Mouse (Mus musculus): Measurements from ENCODE around the gene Tmem185b. TPM values are rescaled to one million over a fixed set of nuclear protein-coding genes. Genes with fewer than 3 reads are reported as not detected.

Gene Tmem185b
- polyA plus RNA-seq, 1 experiment from 2014 or later: 13.5 TPM

DNA sequence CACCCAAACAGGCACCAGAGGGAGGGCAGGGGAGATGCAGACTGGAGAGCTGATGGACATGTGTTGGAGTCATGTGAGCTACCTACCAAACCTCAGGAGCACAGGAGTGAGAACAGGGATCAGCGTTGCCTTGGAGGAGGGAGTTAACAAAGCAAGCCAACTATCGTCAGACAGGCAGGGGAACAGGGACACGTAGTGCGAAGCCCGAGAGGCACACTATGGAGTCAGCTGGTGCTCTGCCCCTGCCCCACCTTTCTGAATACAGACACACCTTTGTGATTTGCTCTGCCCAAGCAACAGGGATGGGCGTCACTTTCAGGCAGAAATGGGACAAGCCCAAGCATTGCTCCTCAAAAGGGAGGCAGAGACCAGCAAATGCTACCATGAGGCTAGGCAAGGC lies 11.7 kb downstream of the Tmem185b start:
- 96% methylated on average over 6 of the region's 6 CpGs for WGBS (ENCODE audit: missing documents)
- no peaks in the 10 kb centered on the region for H3K79me2 ChIP-seq (ENCODE audit: inconsistent target)

DNA sequence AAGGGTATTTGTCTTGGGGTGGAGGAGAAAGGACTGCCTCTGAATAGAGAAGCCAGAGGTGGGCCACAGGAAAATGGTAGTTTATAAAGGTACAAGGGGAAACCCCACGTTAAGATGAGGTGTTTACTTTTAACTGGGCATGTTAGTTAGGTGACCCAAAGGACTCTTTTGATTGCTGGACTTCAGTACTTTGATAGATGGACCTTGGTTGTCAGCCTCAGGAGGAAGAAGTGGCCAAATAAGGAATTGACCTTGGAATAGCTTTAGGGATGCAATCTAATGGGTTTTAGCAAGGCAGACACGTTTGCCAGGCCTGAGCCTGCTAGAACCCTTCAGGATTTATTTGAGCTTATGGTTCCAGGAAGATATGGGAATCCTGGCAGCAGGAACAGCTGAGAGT lies 13.3 kb downstream of the Tmem185b start:
- Histone ChIP-seq H3K4me3 (ENCODE audit: inconsistent target) (no peak overlapping the region), H3K27ac (no peak overlapping the region), H3K79me2 (ENCODE audit: inconsistent target) (no peaks in the 10 kb centered on the region), H3K36me3 (ENCODE audit: inconsistent target) (no peaks in the 10 kb centered on the region)
- 83% methylated on average over 2 of the region's 2 CpGs for WGBS (ENCODE audit: missing documents)

More for the DNA sequence above, 11.7 kb downstream of the Tmem185b start:
- Histone ChIP-seq H3K4me3 (ENCODE audit: inconsistent target) (no peak overlapping the region), H3K36me3 (ENCODE audit: inconsistent target) (no peaks in the 10 kb centered on the region), H3K27ac (no peak overlapping the region)

DNA sequence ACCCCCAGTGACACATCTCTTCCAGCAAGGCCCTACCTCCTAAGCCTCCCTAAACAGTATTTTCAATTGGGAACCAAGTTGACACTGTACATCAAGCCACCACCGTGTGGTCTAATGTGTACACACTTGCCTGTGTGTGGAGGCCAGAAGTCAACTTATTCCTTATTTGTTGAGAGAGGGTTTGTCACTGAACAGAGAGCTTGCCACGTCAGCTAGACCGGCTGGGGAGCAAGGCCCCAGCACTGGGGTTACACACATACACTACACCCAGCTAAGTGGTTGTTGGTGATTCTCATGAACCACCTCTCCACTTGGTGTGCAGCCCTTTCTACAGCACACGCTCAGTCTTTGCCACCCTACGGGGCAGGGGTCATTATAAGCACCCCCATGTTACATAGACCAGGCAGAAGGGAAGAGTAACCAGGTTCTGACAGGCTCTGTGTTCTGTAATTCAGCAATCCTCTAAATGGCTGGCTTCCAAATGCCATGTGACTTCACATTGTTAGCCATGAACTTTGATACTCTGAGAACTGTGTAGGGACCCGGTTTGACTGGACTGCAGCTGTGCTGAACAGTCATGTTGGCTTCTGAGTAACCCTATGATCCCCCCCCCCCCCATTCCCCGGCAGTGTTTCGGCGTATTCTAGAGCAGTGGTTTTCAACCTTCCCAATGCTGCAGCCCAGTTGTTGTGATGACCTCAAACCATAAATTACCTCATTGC lies 15.0 kb downstream of the Tmem185b start:
- no peak overlapping the region for H3K27ac ChIP-seq
- 91% methylated on average over 9 of the region's 9 CpGs for WGBS (ENCODE audit: missing documents)
- H3K36me3 ChIP-seq (ENCODE audit: inconsistent target): no peaks in the 10 kb centered on the region

DNA sequence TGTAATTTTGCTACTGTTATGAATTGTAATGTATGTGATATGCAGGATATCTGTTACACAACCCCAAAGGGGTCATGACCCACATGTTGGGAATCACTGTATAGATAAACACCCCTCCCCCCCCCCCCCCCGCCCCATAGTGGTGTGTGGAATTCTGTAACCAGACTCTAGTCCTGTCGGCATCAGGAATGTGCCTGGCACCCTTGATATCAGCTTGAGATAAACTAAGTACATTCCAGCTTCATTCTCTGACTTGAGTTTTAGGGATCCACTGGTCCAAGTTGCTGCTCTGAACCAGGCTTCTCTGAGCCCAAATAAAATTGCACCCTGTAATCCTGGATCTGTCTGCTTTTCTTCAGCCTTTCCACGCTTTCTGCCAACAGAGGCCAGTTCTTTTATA lies 15.6 kb downstream of the Tmem185b start:
- no peak overlapping the region for H3K27ac ChIP-seq
- WGBS (ENCODE audit: missing documents): 94% methylated on average over 1 of the region's 3 CpGs
- no peaks in the 10 kb centered on the region for H3K79me2 ChIP-seq (ENCODE audit: inconsistent target)

More for the DNA sequence above, 15.0 kb downstream of the Tmem185b start:
- H3K79me2 ChIP-seq (ENCODE audit: inconsistent target): no peaks in the 10 kb centered on the region
- H3K4me3 ChIP-seq (ENCODE audit: inconsistent target): no peak overlapping the region

DNA sequence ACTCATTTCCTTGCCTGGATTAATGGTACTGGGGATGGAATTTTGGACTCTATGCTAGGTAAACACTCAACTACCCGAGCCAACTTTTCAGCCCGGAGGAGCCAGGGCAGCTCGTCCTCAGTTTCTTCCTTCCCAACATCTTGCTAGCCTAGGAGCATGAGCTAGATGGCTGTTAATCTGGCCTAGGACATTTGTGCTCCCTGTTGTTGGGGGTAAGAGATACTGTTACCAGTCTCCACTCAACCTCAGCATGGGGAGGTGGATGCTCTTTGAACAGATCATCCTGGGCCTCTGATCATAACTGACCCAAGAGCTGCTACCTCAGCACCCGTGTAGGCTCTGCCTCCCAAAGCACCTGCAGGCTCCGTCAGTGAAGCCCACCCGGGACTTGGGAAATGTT lies 17.4 kb downstream of the Tmem185b start:
- Histone ChIP-seq H3K36me3 (ENCODE audit: inconsistent target) (no peaks in the 10 kb centered on the region), H3K4me3 (ENCODE audit: inconsistent target) (no peak overlapping the region), H3K27ac (no peak overlapping the region), H3K79me2 (ENCODE audit: inconsistent target) (no peaks in the 10 kb centered on the region)
- 96% methylated on average over 6 of the region's 6 CpGs for WGBS (ENCODE audit: missing documents)

More for the DNA sequence above, 15.6 kb downstream of the Tmem185b start:
- Histone ChIP-seq H3K36me3 (ENCODE audit: inconsistent target) (no peaks in the 10 kb centered on the region), H3K4me3 (ENCODE audit: inconsistent target) (no peak overlapping the region)

DNA sequence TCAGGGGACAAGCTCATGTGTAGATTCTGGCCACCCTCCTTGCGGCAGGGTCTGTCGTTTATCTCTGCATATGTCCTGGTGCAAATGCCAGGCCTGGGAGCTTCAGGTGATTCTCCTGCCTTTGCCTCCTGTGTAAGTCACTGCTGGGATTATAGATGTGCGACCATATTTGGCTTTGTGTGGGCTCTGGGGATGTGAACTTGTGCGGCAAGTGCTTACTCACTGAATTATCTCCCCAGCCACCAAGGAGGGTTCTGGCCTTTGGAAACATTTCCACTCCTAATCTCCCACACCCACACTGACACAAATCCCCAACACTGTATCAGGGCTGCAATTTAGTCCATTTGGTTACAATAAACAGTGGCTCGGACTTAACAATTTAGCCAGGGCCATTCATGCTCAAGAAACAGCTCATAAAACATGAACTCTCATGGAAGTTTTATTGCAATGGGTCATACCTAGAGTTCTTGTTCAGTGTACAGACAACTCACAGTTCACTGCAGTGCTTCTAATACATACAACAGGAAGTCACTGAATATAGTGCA lies 18.7 kb downstream of the Tmem185b start:
- no peaks in the 10 kb centered on the region for H3K79me2 ChIP-seq (ENCODE audit: inconsistent target)
- no peaks in the 10 kb centered on the region for H3K36me3 ChIP-seq (ENCODE audit: inconsistent target)
- WGBS (ENCODE audit: missing documents): 93% methylated on average over 5 of the region's 5 CpGs
- H3K4me3 ChIP-seq (ENCODE audit: inconsistent target): no peak overlapping the region
- no peak overlapping the region for H3K27ac ChIP-seq

DNA sequence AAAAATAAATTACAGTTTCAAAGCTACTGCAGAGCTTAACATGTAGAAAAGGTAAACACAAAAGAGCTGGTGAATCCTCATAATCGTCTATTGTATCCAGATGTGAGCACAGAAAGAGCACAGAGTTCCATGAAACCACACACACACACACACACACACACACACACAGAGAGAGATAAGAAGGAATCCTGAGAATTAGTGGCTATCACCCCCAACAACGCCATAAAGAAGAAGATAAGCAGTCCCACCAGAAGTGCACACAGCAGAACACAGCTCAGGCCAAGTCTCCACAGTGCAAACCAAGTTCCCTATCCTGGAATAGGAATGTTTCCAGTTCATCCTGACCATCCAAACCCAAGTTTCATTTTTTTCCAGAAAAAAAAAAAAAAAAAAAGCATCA lies 19.2 kb downstream of the Tmem185b start:
- no peaks in the 10 kb centered on the region for H3K36me3 ChIP-seq (ENCODE audit: inconsistent target)
- whole genome bisulfite sequencing (ENCODE audit: missing documents): 97% methylated on average over 2 of the region's 2 CpGs
- H3K4me3 ChIP-seq (ENCODE audit: inconsistent target): no peak overlapping the region
- no peaks in the 10 kb centered on the region for H3K79me2 ChIP-seq (ENCODE audit: inconsistent target)
- H3K27ac ChIP-seq: no peak overlapping the region

DNA sequence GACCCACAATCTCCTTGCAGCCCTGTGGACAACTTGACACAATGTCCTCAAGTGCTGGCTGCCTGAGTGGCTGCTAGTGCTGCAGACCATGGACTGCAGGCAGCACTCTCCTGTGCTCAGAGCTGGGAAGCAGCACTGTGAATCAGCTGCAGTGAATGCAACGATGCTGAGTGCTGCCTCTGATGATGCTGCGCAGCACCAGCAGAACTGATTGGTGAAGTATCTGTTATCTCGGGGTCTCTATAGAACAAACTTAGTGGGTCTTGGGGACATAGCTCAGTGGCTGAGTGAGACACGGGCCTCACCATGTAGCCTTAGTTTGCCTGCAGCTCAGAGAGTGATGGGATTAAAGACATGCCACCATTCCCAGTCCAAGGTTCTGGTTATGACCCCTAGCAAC lies 19.7 kb downstream of the Tmem185b start:
- Histone ChIP-seq H3K36me3 (ENCODE audit: inconsistent target) (no peaks in the 10 kb centered on the region), H3K4me3 (ENCODE audit: inconsistent target) (no peak overlapping the region), H3K27ac (no peak overlapping the region), H3K79me2 (ENCODE audit: inconsistent target) (no peaks in the 10 kb centered on the region)
- WGBS (ENCODE audit: missing documents): 92% methylated on average over 4 of the region's 4 CpGs

DNA sequence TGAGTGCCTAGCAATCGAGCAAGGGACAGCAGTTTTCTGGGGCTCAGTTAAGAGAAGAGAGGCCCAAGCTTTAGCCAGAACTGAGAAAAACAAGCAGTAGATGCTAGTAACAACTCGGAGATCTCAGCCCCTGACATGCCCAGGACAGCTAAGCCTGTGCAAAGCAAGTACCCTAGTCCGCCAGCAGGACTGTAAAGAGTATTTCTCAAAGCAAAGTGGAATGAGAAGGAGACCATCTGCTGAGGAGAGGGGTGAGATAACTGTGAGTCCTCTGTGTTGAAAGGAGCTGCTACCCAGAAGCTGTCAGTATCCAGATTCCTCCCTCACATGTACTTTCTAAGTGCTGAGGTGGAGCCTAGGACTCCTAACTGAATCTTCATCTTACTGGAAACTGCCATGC lies 20.5 kb downstream of the Tmem185b start:
- no peak overlapping the region for H3K27ac ChIP-seq
- WGBS (ENCODE audit: missing documents): 88% methylated on average over 3 of the region's 3 CpGs
- no peaks in the 10 kb centered on the region for H3K79me2 ChIP-seq (ENCODE audit: inconsistent target)
- no peaks in the 10 kb centered on the region for H3K36me3 ChIP-seq (ENCODE audit: inconsistent target)
- no peak overlapping the region for H3K4me3 ChIP-seq (ENCODE audit: inconsistent target)

DNA sequence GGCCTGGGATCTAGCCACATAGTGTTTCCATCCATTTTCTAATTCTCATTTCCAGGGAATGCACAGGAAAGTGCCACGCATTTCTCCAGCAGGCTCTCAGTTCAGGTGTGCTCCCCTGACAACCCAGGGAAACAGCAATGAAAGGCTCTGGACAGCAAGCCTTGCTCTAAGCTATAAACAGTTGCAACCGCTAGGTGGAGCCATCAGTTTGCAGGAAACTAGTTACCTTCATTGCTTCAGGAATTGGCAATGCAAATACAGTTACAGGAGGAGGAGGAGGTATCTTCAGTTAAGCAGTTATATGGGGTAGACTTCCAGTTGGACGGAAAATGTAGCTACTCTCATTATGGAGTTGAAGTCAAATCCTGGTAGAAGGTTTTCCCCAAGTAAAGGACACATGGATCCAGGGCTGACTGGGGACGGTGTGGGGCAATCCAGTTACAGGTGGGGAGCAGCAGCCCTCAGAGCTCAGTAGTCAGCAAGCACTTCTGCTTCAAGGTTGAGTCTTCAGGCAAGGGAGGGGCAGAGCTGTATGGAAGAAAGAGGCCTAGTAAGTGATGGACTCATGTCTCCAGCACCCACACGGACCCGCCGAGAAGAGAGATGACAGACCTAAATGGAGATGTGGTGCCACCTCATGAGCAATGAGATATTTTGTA lies 22.8 kb downstream of the Tmem185b start:
- no peaks in the 10 kb centered on the region for H3K79me2 ChIP-seq (ENCODE audit: inconsistent target)
- H3K4me3 ChIP-seq (ENCODE audit: inconsistent target): no peak overlapping the region
- H3K27ac ChIP-seq: no peak overlapping the region
- WGBS (ENCODE audit: missing documents): 65% methylated on average over 7 of the region's 7 CpGs
- H3K36me3 ChIP-seq (ENCODE audit: inconsistent target): no peaks in the 10 kb centered on the region

DNA sequence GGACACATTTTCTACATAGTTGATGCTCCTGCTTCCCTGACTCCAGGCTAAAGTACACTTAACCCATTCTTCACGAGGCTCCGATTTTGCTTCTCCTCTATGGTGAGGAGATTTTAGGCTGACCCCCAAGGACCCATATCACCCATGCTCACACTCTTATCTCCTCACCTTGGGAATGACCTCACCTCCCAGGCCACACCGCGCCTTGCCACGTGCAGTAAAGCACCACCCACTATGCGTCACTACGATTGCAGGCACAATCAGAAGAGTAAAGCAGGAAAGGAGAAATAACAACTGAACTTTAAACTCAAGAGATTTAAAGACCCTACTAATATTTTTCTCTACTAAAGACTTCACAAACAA lies 23.3 kb downstream of the Tmem185b start:
- 90% methylated on average over 7 of the region's 7 CpGs for WGBS (ENCODE audit: missing documents)
- Histone ChIP-seq H3K27ac (no peak overlapping the region), H3K36me3 (ENCODE audit: inconsistent target) (no peaks in the 10 kb centered on the region), H3K4me3 (ENCODE audit: inconsistent target) (no peak overlapping the region), H3K79me2 (ENCODE audit: inconsistent target) (no peaks in the 10 kb centered on the region)

DNA sequence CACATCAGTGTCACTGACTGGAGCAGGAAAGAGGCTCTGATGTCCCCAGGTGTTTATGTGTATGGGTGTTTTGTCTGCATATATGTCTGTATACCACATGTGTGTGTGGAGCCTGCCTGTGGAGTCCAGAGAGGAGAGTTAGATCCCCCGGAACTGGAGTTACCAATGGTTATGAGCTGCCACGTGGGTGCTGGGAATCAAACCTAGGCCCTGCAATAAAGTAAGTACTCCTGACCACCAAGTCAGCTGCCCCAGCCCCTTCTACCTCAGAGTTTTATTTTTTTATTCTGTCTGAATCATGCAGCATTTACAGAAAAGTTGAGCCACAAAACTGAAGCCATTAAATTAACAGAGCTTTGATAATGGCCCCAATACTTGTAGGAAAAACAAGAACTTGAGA lies 24.1 kb downstream of the Tmem185b start:
- Histone ChIP-seq H3K27ac (no peak overlapping the region), H3K4me3 (ENCODE audit: inconsistent target) (no peak overlapping the region), H3K79me2 (ENCODE audit: inconsistent target) (no peaks in the 10 kb centered on the region), H3K36me3 (ENCODE audit: inconsistent target) (no peaks in the 10 kb centered on the region)
- WGBS (ENCODE audit: missing documents): 96% methylated on average over 2 of the region's 2 CpGs

DNA sequence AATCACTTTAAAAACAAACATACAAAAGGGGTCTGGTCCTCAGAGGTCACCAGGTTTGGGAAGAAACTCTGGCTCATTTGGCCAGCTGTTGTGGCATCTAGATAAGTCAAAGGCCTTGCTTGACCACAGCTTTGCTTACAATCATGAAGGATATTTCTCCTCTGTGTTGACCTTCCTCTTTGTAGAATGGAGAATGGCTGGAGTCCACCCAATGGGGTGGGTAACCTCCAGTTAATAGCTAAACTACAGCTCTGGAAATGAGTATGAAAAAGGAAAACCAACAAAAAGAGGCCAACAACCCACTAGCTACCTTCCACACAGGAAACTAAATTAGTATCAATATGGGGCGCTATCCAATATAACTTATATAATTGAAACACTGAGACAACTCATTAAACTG lies 25.7 kb downstream of the Tmem185b start:
- Histone ChIP-seq H3K27ac (no peak overlapping the region), H3K36me3 (ENCODE audit: inconsistent target) (no peaks in the 10 kb centered on the region), H3K79me2 (ENCODE audit: inconsistent target) (no peaks in the 10 kb centered on the region), H3K4me3 (ENCODE audit: inconsistent target) (no peak overlapping the region)
- WGBS (ENCODE audit: missing documents): 82% methylated on average over 1 of the region's 1 CpGs

DNA sequence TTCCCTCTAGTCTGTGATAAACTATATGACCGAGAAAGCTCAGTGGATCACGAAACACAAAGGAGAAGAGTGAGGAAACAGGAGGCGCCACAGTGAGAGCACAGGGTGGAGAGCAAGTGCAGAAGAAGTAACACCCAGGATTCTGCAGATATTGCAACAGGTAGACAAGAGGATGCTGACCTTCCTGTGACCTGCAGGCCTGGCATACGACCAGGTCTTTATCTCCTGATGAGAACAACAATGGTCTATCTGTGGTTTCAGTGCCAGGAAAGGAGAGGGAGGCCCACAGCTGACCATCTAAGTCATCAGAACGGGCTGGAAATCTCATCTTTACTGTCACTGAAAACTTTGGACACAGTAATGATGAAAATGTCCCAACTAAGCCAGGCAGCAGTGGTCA lies 29.7 kb downstream of the Tmem185b start:
- Histone ChIP-seq H3K79me2 (ENCODE audit: inconsistent target) (no peaks in the 10 kb centered on the region), H3K4me3 (ENCODE audit: inconsistent target) (no peak overlapping the region), H3K36me3 (ENCODE audit: inconsistent target) (no peaks in the 10 kb centered on the region), H3K27ac (no peak overlapping the region)
- 70% methylated on average over 5 of the region's 5 CpGs for WGBS (ENCODE audit: missing documents)

DNA sequence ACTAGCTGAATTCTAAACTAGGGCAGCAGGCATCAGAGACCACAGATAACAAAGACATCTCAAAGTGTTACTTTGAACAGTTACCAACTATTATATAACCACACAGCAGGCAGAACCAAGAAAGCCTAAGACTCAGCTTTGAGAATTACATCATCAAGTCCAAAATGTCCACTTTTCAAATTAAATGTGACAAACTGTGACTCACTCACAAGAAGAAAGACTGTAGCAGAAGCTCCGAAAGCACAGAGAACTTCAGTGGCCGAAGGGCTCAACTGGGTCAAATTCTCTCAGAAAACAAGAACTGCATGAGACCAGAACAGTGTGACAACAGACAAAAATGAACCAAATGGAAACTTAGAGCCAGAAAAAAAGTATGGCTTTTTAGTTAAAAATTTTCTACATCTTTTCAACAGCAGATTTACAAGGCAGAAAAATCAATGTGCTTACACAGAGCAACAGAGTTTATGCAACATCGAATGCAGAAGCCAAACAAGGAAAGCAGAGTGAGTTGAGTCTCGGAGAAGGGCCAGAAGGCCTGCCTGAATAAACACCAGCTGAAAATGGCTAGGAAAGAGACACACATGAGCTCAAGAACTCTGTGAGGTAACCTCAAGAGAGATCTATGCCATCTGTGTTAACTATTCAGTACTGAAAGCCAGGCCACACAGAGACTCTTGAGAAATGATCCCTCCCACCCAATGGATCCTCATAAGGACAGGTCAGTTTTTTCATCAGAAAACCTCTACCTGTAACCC lies 31.9 kb downstream of the Tmem185b start:
- Histone ChIP-seq H3K36me3 (ENCODE audit: inconsistent target) (no peaks in the 10 kb centered on the region), H3K27ac (no peak overlapping the region), H3K4me3 (ENCODE audit: inconsistent target) (no peak overlapping the region), H3K79me2 (ENCODE audit: inconsistent target) (no peaks in the 10 kb centered on the region)
- 96% methylated on average over 4 of the region's 4 CpGs for WGBS (ENCODE audit: missing documents)

Measured in macrophage (primary cell).